Mouse (Mus musculus) E14TG2a.4 (cell line): ENCODE measurements around the gene Rnase10.

Experiments
- CTCF ChIP-seq: conservative IDR thresholded peaks from 2 replicates; pipeline ENCODE4 v1.5.1; 2014; ENCODE audit warnings: low read length
- NANOG ChIP-seq: IDR thresholded peaks from 2 replicates; pipeline ENCODE4 v1.6.1; 2014; ENCODE audit warnings: borderline replicate concordance, low read length, mixed read lengths
- POU5F1 ChIP-seq: IDR thresholded peaks from 2 replicates; pipeline ENCODE4 v1.6.1; 2014; ENCODE audit warnings: low read length, borderline replicate concordance

DNA sequence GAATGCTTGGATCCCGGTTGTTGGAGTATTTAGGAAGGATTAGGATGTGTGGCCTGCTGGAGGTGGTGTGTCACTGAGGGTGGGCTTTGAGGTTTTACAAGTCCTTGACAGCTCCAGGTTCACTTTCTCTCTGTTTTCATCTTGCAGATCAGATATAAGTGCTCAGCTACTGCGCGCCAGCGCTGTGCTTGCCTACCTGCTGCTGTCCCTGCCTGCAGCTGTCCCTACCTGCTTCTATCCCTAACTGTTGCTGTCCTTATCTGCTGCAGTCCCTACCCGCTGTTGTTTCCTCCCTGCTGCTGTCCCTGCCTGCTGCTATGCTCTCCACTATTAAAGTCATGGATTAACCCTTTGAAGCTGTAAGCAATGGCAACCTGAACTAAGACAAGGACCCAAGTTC lies 32.5 kb upstream of the Rnase10 start:
- TF ChIP-seq CTCF: no peak
- no peak for TF ChIP-seq POU5F1
- no peak for TF ChIP-seq NANOG
